Mouse (Mus musculus) layer of hippocampus, postnatal 25 days (tissue): ENCODE measurements around the gene Trpm3. TPM values are rescaled to one million over a fixed set of nuclear protein-coding genes. Genes with fewer than 3 reads are reported as not detected.
A peak's percentile ranks its signal among the peaks of the same experiment; 100 is the strongest.
"Not testable (repeated sequence)": the region's sequence is repeated elsewhere in the genome, so short reads cannot be mapped to it uniquely, and the experiment has no call there.

Experiments
- DNase-seq, 2 experiments: peaks; one replicate each; pipeline ENCODE4 v3.0.0; 2022; ENCODE audit warnings: mixed read lengths in 2 of 2, low spot score in 1 of 2; ENCODE audit errors: extremely low spot score in 1 of 2
- total RNA-seq, 2 experiments: library from RNA; stranded (reverse); gene quantifications; 2 replicates each; pipeline ENCODE4 v1.2.3; 2021

The Trpm3 gene
- total RNA-seq, 2 experiments from 2014 or later, result 46.2 to 55.0 TPM

DNA sequence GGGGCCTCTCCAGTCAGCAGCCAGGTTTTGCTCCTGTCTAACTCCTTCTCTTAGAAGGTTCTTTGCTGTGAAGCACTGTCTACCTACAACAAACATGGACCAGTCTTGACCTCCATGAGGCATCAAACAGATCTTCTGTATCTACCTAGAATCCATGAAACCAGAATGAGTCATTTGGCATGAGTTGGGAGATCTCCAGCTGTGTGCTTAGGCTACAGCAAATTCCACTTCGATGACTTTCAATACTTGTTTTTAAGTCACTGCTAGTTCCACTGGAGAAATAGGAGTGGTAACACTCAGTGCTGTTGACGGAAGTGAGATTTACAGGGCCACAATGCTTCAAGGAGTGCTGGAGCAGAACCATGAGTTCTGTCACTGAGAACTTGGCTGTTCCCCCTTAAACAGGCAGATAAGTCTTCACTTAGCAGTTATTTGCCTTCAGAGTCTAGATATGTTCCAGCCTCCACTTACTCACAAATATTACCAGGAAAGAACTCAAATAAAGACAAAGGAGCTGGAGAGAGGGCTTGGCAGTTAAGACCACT lies 689.4 kb downstream of the Trpm3 start:
- DNase-seq, result no peak

DNA sequence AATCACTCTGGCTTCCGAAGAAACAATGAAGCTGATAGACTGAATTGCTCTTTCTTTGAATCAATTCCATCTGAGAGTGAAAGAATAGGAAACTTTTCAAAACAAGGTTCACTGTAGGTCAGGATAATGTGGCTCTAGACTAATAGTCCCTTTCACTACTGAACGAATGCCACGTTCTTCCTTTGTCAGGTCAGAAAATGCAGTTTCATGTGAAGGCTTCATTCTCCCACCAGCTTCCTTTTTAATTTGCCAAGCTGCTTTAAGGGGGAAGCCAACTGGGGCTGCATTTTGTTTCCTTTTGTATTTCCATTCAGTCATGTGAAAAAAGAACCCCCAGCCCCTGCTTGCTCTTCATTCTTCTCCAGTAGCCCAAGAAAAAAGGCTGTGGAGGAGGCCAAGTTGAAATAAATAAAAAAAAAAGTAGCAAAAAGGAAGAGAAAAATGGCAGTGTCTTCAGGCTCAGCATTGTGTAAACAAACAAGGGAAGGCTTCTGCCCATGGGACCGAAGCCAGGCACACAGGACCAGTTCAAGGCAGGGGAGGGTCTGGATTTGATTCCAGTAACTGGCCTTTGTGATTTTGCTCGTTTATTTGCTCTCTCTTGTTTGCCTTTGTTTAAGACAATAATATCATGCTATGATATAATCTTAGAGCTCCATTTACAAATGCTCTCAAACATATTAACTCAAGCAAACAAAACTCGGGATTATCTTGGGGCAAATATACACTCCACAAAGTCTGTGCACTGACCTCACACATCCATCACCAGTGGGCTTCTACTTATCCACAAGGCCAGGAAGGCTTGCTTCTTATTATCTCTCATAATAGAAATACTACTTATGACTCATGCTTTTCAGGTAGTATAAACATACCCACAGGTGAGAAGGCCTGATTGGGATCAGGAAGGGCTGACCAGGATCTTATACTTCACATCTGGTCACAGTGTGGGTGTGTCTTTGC lies 702.5 kb downstream of the Trpm3 start:
- DNase-seq, result no peak

DNA sequence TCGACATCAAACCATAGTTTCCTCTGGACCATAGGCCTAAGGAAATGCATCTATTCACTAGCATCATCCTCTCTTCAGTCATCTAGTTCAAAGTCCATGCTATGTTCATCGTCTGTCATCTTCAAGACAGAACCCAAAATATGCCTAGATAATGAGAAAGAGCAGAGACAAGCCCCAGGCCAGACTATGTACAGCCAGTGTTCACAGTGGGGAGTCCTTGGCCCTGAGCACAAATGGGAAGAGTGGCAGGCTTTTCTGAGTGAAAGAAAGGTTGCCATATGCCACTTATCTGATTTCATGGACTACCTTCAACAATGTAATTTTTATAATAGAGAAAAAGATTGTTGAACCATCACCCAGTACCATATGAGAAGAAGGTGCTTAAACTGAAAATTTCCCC lies 703.9 kb downstream of the Trpm3 start:
- no peak for DNase-seq

DNA sequence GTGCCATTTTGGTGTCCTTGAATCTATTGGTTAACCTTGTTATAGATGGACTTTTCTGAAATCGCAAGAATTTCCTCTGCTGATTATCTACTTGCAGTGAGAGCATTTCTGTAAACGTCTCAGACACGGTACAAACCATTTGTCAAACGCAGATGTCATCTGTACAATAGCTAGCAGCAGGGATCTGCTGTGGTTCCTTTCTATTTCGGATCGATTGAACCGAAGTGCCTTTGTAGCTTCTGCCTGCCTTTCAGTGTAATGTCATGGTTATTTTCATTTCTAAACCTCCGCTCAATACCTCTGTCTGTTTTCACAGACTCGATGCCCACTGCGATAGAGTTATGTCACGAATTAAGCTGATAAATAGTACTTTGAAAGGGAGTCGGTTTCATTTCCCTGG lies 708.9 kb downstream of the Trpm3 start:
- DNase-seq, result no peak

DNA sequence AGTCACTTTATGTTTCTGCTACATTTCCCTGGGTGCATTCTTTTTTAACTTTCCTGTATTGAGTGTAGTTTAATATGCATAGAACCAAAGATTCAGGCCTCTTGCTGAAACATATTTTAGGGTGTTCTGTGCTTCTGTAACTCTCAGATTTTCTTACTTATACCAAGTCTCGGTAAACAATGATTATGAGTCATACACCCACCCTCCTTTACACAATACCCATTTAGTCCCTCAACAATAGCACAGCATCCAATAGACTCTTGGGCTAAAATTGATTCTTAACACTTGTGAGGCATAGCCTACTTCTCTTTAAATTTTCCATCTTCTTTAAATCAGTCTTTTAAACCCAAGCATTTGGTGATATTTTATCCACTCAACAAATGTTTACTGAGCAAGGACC lies 709.4 kb downstream of the Trpm3 start:
- no peak for DNase-seq

DNA sequence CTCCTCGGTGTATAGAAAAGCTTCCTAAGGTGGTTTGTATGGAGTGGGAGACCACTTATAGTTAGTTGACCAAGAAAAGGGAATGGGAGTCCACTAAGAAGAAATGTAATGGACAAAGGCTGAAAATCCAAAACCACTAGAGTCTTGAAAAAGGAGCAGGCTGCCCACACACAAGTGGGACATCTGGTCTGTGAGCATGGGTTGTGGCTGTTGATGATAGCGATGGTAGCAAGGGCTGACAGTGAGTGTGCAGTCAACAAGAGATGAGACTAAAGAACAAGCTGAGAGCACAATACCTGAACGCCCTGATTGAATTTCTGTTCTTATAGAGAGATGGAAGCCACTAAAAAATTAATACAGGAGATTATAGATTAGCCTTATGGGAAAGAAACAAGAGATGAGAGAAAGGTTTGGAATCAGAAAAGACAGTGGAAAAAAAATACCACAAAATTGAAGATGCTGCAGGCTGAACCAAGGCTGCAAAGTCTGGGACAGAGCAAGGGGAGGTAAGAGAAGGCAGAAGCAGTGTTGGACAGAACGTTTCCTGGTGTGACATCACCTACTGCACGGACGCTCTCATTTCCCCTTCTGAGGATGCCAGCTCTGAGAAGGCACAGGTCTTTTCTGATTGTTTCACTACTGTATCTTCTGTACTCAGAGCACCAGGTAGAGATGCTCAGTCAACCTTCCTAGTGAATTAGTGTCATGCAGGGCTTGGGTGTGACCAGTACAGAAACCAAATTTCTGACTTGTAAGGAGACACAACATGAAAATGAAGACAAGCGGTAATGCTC lies 710.1 kb downstream of the Trpm3 start:
- no peak for DNase-seq

DNA sequence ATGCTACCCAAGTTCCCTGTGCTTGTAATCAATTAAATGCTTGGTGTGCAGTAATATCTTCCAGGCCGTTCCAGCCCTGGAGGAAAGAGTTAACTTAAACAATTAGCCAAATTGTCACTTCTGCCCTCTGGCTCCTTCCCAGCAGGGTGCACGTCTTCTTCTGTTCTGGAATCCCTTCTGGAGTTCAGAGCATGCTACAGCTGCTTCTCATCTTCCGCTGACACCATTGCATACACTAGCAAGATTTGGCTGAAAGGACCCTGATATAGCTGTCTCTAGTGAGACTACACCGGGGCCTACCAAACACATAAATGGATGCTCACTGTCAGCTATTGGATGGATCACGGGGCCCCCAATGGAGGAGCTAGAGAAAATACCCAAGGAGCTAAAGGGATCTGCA lies 712.6 kb downstream of the Trpm3 start:
- DNase-seq, result not testable (repeated sequence)

DNA sequence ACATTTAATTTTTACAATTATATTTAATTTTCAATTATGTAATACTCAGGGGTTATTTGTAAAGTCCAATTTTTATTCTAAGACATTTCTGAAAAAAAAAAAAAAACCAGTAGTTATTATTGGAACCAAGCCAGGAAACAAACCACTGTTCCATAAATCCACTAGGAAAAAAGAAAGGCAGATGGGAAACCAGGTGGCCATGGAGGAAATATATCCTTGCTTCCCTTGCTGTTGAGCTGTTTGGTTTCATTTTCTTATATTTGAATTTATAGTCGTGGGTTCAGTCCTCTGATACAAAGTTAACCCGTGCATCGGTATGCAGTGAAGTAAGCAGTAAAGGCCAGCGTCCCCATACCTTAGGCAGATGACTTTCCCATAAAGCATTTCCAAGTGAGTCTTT lies 720.8 kb downstream of the Trpm3 start:
- no peak for DNase-seq

DNA sequence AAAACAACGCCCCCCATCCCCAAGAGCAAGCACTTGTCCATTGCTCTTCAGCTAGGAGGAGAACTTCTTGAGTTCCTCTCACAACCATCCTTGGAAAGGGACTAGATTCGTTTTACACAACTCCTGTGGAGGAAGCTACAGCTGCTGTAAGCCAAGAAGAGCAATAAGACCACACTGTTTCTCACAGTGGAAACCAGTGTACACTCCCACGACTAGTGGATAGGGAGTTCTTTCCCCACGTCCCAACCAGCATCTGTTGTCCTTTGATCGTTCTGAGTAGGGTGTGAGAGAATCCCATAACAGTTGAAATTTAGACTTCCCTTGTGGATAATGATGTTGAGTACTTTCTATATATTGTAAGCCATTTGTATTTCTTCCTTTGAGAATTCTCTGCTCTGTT lies 728.6 kb downstream of the Trpm3 start:
- DNase-seq, result no peak

DNA sequence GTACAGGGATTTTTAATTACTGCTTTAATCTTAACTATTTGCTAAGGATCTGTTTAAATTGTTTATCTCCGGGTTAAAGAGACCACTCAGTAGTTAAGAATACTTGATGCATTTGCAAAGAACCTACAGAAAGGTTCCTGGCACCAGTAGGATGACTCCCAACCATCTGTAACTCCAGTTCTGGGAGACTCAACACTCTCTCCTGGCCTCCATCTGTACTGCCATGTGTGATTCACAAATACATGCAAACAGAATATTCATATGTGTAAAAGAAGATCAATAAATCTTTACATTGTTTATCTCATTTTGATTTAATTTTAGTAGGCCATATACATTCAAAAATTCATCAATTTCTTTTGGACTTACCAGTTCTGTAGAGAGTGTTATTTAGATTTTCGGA lies 731.0 kb downstream of the Trpm3 start:
- no peak for DNase-seq

DNA sequence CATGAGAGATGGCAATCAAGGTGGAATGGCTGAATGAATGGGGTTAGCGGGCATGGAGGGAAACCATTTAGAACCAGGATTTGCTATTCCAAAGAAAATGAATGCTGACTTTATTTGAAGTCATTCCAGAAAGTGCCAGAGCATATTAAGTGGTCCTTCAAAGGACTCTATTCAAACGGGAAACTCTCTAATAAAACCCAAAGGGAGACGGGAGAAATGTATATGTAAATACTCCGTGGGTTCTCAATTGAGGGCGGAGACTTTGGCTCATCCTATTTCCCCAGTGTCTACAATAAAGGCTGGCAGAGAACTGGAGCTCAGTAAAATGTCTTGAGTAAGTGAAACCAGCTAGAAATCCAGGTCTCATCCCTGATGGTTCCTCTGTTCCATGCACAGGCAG lies 733.6 kb downstream of the Trpm3 start:
- no peak for DNase-seq

DNA sequence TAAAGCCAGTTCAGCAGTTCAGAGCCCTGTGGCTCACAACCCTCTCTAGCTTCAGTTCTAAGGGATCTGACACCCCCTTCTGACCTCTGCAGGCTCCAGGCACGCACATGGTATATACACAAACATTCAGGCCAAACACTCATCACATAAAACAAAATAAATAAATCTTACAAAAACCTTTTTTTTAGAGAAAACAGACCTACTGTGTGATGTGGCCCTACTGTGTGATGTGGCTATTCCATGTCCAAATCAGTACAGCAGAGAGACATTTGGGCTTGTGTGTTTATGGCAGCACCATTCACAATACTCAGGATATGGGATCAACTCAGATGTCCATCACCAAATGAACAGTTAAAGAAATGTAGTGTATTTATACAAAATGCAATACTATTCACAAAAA lies 741.4 kb downstream of the Trpm3 start:
- DNase-seq, result no peak

DNA sequence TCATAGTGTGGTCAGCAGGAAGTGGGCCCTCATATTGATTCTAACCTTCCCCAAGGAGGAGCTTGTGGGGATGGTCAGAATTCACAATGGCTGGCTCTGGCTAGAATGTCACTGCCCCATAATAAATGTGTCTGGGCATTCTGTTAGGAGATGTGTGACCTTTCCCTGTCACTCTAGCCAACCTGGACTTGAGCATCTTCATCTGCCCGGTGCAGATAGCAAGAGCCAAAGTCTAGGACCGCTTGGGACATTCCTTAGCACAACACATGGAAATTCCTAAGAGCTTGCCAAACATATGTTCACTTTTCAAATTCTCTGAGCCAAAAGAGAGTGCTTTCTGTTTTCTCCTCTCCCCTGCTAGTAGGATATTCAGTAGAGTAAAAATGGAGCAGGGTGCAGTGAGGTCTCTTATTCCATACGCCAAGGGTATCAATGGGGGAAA lies 743.8 kb downstream of the Trpm3 start:
- peak in 1 of 2 experiments; percentile 15 for DNase-seq

DNA sequence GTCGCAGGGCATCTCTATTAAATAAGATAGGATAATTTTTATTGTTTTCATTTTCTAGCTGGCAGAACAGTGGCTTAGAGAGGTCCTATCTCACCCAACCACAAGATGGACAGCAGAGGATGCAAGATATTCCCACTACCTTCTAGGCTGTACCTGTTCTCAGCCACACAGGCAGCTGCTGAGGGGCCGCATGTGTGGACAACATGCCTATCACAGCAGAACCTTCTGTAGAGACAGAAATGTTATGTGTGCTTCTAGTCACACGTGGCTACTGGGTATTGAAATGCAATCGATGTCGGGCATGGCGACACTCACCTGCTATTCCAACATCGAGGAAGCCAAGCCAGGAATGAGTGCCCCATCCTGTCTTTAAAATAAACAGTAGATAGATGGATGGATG lies 744.3 kb downstream of the Trpm3 start:
- DNase-seq, result no peak

DNA sequence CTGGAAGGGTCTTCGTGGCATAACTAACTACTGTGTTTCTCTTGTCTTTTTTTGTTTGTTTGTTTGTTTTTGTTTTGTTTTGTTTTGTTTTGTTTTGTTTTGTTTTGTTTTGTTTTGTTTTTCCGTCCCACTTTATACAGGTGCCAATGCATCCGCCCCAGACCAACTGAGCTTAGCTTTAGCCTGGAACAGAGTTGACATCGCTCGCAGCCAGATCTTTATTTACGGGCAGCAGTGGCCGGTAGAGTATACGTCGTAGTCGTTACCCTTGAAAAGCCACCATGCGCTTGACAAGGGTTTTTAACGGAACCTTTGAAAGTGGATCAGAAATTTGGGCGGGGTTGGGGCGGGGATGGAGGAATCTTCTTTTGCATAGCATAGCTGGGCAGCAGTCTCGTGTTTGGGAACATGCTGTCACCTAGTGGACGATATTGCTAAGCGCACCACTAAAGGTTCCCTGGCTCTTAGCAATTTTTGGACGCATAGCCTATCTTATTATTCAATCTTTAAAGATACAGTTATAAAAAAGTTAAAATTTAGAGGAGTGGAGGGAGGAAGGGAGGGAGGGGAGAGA lies 745.0 kb downstream of the Trpm3 start:
- DNase-seq, result peak; percentile 22 to 44

DNA sequence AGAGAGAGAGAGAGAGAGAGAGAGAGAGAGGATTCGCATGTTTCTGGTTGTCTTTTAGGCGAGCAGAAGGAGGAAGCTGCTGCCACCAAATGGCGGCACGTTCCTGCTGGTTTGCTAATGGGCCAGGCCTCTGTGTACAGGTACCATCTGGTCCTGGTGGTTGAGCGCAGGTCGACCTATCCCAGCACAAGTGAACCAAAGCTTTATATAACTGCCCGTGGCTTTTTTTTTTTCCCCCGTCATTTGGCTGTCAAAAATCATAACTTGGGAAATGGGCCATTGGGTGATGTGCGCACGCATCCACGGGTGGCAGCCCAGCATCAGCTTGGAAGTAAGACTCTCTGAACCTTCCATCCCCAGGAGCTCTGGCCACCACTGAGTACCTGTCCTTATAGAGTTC lies 745.5 kb downstream of the Trpm3 start:
- peak in 1 of 2 experiments; percentile 38 for DNase-seq

DNA sequence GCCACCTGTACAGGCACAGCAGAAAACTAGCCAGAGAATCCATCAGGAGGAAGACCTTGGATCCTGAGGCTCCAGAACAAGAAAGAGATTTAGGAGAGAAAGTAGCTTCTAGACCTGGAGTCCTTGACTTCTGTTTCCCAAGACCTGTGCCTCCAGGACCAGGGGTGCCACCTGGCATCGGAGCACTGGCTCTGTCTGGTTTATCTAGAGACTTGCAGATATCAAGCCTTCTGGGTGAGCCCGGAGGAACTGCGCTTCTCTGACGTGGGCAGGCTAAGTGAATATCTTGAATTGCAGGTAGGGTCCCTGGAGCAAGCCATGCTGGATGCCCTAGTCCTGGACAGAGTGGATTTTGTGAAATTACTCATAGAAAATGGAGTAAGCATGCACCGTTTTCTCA lies 746.2 kb downstream of the Trpm3 start:
- DNase-seq, result no peak

DNA sequence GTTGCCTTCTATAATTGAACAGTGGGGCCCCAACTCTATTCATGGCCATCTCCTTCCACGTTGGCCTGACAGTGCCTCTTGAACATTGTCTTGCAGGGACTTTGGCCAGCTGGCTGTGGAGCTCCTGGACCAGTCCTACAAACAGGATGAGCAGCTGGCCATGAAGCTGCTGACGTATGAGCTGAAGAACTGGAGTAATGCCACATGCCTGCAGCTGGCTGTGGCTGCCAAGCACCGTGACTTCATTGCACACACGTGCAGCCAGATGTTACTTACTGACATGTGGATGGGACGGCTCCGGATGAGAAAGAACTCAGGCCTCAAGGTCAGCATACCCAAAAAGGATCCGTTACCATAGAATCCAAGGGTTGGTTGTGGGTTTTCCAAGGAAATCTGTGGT lies 763.0 kb downstream of the Trpm3 start:
- DNase-seq, result no peak

DNA sequence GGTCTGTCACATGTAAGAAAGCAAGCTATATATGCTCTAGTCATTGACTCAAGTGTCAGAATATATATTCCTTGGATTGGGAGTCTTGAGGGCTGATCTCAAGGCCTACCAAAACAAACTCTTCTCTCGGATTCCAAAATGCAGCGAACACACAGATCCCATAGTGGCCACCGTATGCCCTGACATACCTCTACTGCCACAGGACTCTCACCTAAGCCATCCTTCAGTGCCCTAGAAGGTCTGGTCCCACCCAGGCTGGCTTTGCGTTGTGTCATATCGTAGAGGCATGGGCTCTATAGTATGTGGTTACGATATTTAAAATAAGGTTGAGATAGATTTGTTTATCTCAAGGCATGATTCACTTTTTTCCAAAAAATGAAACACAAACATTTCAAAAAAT lies 763.5 kb downstream of the Trpm3 start:
- no peak for DNase-seq

DNA sequence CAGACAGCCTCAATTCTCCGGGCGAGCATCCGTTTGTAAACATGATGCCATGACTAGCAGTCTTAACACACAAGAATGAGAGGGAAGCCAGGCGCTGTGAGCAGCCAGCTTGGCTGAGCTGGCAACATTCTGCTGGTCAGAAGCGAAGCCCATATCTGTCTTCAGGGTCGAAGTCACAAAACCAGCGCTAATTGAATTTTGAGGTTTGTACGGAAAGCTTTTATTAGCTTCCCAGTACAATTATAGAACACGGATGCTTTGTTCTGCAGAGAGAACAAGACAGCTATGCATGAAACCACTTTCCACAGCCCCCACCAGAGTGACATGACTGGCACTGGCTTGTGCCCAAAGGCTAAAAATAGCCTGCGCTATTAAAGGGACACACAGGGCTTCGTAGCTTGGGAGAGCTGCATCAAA lies 766.2 kb downstream of the Trpm3 start:
- DNase-seq, result peak in 1 of 2 experiments; percentile 52

DNA sequence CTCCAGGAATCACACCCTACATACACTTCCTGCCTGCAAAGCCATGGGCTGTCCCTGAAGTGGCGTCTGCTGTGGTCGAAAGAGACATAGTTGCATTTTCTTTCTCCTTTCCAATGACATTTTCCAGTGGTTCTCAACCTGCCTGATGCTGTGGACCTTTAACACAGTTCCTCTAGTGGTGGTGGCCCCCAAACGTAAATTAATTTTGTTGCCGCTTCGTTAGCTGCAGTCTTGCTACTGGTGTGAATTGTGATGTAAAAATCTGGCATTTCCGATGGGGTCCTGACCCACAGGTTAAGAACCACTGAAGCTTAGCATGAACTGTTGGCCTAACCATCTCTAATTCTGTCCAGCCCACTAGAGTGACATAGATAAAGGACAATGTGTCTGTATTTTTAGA lies 771.8 kb downstream of the Trpm3 start:
- DNase-seq, result no peak
